Mouse (Mus musculus) spleen, postnatal 36 days (tissue): ENCODE data around the gene Nhsl2.
"Not testable (repeated sequence)": the region's sequence is repeated elsewhere in the genome, so short reads cannot be mapped to it uniquely, and the experiment has no call there.

Experiments used
- DNase-seq, 2 experiments: peaks; one replicate each; pipeline ENCODE4 v3.0.0; 2022; ENCODE audit warnings: low spot score in 2 of 2, mixed read lengths in 1 of 2

Nhsl2 gene

DNA sequence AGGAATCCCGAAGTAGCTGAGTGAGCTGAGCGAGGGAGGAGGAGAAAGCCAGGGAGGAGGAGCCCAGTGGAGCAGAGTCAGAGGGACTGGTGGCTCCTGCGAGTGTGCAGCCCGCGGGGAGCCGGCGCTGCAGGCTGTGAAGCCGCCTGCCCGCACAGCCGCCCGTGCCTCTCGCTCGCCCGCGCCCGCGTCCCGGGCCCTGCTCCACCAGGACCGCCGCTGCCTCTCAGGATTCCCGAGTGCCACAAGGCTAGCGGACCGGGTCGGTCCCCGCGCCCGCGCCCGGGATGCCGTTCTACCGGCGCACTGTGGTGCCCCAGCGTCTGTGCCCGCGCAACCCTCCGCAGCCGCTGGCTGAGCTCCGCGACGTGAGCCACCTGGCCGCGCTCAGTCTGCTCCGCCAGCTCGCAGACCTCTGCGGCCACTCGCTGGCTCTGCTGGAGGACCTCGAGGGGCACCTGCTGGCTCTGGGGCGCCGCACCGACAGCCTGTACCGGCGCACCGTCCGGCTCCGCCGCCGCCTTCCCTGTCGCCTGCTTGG lies at the start of gene Nhsl2:
Gene Nhsl2 (plus strand): TSS at position 105 of the 541 bp plus-strand sequence.
- DNase-seq: no peak

DNA sequence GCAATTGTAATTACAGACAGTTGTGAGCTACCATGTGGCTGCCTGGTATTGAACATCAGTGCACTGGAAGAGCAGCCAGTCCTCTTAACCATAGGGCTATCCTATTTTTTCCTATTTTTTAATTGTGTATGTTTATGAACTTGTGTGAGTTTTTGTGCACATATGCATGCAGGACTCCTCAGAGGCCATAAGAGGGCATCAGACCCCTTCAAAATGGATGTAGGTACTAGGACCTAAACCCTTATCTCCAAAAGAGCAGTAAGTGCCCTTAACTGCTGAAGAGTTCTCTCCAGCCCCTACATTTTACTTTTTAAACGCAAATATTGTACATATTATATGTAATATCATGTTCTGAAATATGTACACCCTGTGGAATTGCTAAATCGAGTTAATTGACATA lies 43.7 kb upstream of the Nhsl2 start:
- DNase-seq: no peak

DNA sequence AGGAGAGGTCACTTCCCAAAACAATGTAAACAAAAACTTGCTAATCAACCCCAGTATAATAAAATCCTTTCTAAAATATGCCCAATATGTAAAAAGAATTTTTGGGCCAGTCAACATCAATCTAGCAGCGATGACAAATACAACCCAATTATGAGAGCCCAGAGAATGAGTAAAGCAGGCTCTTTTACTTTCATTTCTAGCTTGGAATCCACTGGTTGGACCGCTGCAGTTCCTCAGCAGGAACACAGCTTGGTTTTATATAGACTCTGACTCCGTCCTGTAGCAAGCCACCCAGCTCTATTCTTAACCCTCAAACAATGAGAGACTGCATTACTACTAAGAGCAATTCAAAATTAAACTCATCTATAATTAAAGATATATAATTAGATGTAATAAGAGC lies 37.4 kb upstream of the Nhsl2 start:
- no peak for DNase-seq

DNA sequence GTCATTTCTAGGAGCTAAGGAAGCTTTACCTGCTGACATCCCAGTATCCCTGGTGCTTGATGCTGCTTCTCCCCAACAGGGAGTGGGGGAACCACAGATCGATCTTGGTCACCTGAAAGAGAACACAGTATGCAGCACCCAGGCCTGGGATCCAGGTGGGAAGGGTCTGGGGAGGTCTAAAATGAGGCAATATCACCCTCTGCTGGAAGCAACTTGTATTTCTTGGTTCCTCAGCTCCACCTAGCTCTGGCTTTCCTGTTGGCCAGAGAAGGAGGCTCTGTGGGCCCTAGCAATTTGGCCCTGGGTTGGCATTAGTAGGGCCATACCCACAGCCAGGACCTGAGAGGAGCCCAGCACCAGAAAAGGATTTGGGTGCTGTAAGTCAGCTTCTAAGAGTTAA lies 30.0 kb upstream of the Nhsl2 start:
- DNase-seq: no peak

DNA sequence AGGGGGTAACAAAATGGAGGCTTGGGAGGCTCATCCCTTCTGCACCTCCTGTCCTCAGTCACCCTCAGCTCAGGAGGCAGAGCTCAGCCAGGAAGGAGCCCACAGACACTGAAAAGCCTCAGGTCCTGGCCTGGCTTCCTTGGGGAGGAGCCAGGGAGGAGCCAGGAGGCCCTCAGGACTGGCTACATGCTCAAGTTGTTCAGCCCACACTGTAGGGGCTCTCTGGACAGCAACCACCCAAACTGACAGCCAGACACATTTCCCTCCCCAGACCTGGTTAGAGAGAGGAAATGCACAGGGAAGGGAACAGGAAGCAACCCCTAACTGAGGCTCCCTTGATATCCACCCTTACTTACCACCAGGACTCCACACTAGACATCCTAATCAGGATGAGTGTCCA lies 29.2 kb upstream of the Nhsl2 start:
- DNase-seq: not testable (repeated sequence)

DNA sequence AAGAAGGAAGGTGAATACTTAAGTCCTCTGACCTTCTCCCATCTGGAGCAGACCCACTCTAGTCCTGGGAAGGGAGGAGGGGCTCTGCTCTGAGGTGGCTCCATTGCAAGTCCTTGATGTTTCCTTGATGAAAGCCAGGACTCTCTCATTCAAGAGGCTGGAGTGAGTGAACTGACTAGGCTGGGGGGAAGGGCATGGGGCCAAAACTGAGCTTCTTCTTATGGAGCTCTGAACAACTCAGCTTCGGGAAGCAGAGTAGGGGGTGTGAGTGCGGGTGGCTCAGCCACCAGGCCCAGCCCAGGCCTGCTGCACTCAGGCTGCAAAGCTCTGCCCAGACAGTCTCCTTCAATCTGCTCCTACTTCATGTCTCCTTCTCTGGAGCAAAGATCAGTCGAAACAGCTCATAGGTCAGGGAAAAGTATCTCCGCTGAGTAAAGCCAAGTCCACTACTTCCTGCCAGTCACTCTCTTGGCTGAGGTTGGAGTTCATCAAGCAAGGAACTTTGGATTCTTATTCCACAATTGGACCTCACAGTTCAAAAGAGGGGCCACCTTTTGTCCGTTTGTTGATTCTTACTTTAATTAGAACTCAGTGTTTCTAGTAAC lies 1.9 kb upstream of the Nhsl2 start:
- DNase-seq: no peak

DNA sequence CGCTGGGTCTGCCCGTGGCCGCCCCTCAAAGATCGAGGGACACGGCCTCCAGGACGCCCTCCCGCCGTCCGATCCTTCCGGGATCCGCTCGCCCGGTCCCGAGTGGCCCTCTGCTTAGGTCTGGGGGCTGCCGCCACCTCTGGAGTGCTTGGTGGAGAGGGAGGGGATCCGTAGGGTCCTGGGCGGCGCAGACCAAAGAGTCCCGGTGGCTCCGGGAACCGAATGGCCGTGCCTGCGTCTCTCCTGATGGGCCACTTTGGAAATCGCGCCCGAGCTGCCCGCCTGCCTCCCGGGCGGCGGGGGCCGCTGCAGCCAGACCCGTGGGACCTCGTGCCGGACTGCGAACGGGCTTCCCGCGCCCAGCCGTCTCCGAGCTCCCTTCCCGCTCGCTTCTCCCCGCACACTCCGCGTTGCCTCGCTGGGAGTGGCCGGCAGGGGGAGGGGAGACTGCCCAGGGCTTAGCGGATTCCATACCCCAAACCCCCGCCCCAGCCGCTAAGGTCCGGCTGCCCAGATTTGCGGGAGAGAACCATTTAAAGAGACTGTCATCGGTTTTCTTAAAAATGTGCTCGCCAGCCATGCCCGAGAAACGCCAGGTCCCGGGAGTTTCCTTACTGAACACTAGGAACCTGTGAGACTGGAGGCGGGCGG lies 841 bp downstream of the Nhsl2 start:
- DNase-seq: no peak

DNA sequence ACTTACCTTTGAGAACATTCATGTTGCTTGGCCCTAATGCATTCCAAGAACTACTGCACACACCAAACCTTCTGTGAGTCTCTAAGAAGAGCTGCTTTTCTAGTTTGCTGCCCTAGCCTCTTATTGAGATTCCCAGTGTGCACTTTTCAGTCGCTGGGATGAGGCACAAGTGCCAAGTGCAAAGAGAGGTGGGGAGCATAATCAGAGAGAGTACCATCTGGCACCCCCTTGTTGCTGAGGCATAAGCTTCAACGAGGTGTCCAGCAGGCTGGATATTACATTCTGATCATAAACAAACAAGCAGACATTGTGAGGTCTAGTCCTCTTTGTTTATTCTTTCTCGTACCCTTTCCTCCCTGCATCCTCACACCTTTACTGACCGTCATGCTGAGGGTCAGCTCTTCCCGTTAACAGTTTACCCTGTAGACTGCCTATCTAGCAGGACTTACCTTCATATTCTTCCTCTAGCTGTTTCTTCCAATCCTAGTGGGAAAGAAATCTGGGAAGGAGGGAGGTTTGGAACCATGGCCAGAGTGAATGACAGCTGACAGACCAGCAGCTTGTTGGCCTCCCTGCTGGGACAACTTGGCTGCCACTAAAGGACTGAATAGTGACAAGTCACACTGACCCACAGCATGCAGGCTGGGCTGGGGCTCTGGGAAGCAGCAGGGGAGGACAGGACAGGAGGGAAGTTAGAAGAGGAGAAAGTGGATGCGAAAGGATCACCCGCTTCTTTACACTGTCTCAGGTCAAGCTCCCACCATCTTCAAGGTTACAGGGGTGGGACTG lies 2.6 kb downstream of the Nhsl2 start:
- DNase-seq: no peak

DNA sequence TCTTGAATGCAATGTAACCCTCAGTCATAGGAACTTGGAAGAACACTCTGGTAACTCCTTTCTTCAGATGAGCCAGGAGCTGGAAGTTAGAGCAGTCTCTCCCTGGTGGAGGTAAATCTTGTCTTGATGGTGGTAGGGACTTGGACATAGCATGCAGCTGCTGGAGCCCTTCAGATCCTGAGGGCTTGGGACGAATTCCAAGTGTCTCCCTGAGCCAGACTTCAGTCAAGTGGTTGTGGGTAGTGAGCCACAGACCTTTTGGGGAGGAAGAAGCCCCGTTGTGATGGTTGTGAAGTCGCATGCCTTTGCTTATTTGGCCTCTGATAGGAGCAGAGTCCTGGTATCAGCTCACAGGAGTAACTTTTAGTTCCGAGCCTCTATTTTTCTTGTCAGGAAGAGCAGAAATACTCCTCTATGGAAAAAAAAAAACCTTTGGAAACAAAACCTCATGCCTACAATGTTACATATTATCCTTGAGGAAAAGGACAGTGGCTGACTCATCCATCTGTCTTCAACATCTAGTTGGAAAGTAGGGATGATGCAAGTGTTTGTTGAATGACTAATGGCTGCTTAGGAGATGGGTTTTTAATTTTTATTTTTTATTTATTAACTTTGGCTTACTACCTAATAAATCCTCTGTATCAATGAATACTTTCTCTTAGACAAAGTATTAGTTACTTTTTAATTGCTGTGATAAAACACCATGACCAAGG lies 14.6 kb downstream of the Nhsl2 start:
- DNase-seq: no peak

DNA sequence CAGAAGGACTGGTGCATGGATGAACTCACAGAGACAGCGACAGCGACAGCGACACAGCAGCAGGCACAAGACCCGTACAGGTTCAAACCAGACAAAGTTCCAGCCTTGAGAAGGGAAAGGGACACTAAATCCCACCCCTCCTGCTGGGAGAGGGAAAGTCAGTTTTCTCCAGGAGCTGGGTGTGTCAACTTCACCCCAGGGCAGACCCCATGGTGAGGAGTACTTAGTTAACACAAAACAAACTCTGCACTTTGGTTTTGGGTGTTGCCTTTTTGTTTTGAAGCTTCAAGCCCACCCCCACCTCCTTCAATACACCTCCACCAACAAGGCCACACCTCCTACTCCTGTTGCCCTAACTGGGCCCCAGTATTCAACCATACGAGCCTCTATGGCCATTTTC lies 15.6 kb downstream of the Nhsl2 start:
- no peak for DNase-seq

DNA sequence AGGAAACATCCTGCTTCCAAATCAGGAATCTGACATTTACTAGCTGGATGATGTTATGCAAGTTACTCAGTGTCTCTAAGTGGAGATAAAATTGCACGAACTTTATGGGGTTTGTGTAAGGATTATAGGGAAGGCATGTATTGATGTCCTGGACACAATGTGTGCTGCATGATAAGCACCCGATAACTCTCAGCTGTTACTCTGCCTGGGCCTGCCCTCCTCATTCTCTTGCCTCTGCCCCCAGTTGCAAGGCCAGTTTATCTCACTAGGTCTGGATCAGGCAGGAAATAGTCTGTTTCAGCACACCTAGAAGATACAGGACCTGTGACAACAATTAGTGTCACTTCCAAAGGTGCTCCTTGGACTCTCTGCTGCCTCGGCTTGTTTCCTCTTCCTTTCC lies 25.0 kb downstream of the Nhsl2 start:
- DNase-seq: no peak

DNA sequence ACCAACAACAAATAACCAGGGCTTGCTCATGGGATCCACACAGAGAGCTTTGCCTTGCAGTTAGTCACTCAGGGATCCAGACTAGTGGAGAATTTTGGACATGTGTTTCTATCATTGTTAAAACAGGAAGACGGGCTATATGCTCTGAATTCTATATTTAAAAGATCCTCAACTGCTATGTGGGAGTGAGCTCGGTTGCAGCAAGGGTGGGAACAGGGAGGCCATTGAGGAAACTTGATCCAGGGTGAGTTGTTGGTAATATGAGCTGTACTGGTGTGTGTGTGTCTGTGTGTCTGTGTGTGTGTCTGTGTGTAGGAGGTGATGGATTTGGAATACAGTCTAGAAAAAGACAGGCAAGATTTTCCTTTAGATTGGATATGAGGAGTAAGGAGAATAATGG lies 25.7 kb downstream of the Nhsl2 start:
- no peak for DNase-seq

DNA sequence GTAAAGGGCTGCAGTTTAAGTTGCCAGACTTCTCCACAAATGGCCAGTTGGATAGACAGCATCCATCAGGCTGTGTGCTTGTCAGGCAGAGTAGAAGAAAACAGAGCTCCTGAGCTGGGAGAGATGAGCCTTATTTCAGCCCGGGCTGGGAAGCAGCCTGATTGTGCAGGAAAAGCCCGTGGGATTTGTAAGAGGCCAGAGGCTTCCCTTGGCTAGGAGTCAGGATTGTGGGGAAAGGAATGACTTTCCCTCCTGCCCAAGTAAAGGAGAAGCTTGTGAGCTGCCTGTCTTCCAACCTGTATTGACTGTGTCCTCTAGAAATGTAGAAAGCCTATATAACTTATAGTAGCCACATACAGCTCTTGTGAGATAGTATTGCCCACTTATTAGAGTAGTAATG lies 27.0 kb downstream of the Nhsl2 start:
- DNase-seq: no peak

DNA sequence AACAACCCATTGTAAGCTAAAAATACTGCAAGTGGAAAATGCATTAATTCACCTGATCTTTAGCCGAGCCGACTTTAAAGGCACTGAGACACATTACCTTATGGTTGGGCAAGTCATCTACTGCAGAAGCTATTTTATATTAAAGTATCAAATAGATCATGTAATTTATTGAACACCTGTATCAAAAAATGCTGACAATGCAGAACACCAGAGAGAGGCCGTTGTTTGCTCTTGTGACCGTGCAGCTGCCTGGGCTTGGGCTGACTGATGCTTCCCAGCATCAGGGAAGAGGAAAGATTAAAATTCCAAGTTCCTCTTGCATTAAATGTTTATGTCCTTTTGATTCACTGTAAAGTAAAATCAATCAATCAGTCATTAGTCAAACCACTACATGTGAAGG lies 28.7 kb downstream of the Nhsl2 start:
- no peak for DNase-seq

DNA sequence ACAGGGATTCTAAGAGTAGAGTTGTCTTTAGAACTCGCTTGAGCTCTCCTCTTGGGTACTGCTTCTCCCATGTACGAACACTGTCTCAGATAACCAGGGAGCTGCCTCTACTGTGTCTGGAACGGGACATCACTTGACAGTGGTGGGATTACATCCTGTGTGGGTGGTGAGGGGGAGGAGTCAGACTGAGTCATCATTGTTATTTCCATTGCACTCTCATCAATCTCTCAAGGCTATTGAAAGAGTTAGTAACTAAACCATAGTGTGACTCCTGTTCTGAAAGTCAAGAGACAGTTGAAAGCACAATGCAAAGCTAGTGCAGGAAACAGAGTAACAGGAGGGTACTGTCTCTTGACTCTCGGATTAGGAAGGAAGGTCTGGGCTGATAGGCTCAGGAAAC lies 29.4 kb downstream of the Nhsl2 start:
- DNase-seq: no peak

DNA sequence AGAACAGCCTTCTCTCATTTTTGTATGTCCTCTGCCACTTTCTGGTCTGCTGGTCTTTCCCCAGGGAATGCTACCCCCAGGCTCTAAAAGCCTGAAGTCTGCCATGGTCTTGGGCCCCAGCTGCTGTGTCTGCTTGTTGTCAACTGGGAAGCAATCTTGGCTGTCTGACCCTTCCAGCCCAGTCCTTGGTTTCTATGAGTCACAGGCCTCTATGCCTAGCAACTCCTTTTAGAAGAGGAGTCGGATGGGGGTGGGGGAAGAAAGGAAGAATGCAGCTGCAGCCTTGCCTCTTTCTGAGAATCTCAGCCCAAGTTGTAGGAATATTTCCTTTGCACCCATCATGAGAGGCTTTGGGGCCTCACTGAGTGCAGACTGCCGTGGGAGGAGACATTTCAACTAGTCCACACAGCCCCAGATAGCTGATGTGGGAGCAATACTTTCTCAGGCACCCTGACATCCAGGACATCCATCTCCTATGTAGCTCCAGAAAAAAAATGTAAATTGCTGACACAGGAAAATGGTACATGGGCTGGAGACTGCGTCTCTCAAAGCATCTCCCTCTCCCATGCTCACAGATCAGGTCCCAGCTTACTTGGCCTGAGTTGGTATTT lies 33.1 kb downstream of the Nhsl2 start:
- DNase-seq: no peak

DNA sequence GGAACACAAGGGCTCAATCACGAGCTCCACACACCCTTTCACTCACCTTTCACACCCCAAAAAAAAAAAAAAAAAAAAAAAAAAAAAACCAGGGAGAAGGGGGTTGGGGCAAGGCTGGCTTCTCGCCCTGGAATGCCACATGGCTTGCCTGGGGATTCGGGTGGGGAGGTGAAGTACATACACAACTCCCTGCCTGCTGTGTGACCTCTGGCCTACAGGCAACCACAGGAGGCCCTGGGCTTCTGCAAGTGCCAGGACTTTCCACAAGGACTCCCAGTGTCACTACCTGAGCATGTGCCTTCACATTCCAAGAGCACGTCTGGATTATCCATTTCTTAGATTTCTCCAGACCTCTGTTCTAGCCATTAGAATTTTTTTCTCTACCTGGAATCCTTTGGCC lies 40.2 kb downstream of the Nhsl2 start:
- DNase-seq: no peak

DNA sequence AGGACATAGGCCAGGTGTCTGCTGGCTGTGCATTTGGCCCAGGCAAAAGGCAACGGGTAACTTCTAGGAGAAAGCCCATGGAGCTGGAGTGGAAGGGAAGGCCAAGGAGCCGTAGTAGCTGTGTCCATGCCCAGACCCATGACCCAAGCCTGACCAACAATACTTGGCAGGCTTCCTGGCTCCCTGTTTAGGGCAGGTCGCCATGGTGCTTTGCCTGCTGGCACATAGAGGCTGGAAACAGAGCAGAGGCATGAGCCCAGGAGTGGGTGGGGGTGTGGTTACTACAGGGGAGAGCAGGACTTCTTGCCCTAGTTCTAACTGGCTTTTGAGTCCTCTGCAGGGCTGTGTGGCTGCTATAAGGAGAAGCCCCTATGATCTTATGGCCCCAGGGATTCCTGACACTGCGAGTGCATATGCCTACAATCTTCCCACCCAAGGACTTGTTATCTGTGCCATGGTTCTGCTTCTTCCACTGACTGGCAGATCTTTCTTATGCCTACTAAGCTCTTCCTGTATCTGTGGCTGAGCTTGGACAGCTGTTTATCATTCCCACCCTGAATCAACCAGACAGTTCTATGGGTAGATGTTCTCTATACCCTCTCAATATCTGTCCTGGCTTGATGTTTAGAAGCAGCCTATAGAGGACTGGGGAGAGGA lies 40.8 kb downstream of the Nhsl2 start:
- no peak for DNase-seq

DNA sequence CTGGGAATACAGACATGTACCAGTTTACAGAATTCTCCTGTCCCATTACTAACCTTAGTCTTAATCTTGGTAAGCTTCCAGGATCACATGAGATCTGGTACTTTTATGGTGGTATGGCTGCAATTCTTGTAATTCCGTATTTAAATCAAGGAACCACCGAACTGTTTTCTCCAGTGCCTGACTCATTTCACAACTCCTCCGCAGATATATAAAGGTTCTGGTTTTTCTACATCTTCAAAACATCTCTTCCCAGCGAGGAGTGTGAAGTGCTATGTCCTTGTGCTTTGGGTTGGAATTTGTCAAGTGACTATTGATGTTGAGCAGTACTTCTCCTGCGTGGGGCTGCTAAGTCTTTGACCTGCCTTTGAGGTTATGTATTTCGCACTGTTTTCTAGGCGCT lies 44.6 kb downstream of the Nhsl2 start:
- no peak for DNase-seq

DNA sequence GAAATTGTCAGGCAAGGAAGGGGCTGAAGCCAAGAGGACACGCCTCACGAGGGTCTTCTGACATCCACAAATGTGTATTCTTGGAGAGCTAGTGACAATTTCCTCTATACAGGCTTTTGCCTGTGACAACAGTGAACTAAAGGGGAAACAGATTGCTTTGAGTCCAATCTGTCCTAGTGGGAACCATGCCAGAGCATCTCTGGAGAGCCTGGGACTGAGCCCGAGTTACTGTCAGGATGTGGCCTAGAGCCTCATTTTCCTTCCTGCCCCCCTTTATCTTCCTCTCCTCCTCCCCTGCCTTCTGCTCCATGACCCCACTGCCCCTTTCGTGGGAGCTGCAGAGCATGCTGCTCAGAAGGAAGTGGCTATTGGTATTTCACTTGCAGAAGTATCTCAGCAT lies 49.2 kb downstream of the Nhsl2 start:
- DNase-seq: peak in 1 of 2 experiments; percentile 0

DNA sequence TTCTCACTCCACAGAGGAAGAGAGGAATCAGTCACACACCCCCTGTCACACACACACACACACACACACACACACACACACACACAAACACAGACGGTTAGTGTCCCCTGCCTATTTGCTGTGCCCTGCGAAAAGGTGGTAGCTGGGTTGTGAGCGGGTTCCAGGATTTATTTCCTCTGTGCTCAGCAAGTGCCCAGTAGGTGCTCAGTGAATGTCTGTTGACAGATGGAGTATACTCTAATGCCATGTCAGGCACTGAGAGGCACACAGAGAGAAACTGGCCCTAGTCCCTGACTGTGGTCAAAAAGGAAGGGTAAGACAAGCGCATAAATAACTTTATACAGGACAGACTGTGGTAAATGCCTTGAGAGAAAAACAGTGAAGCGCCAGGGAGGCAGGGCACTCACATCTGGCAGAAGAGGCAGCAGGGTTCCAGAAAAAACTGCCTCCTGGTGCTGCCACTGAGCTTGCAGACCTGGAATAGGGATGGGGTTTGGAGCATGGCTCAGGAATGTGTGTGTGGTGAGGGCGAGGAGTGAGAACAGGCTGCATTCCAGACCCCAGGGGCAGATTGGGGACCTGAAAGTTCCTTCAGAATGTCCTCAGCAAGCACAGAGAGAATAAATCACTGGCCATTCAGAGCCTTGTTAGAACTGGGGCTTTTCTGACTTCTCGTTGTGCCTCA lies 52.8 kb downstream of the Nhsl2 start:
- no peak for DNase-seq
